Mouse (Mus musculus): ENCODE results near the gene Thop1. TPM values are rescaled to one million over a fixed set of nuclear protein-coding genes. Genes with fewer than 3 reads are reported as not detected.
"Not testable (repeated sequence)": the region's sequence is repeated elsewhere in the genome, so short reads cannot be mapped to it uniquely, and the experiment has no call there.

The Thop1 gene
- polyA plus RNA-seq, 1 experiment from 2014 or later, result 113 TPM

DNA sequence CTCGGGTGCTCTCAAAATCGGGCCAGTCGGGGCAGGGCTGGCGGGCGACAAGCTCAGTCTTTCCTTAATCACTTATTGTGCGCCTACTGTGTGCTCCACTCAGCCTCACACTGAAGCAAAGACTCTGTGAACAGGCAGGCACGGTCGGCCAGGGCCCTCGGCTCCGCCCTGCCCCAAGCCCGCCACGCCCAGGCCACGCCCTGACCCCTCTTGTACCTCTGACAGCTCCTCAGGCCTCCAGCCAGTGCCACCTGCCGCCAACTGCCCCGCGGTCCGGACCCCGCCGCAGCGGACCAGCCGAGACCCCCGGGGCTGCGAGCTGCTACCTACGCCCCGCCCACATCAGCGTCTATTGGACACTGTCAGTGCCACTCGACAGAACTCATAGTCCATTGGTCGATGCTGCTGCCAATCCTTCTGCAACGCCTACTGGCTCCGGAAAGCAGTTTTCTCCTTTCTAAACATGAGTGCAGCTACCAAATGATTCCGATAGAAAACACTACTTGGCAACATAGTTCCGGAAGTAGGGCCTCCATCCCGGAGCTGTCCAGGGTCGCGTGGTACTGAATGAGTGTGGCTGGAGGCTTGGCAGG, 32.8 kb upstream of the Thop1 start, which contains the start of gene Slc39a3:
TSS of gene Slc39a3 (minus strand) at position 439 of the 593 bp plus-strand sequence.
- peak within 1 kb of the TSS; percentile 72 for H3K4me3 ChIP-seq
- H3K27me3 ChIP-seq (ENCODE audit: low read depth, poor library complexity, severe bottlenecking), result no peaks in the 10 kb centered on the region
- H3K27ac ChIP-seq, result peak within 1 kb of the TSS; percentile 76
- WGBS, result under 1% methylated on average over 35 of the region's 35 CpGs
- H3K9me3 ChIP-seq (replicated peaks), result no peaks in the 10 kb centered on the region
- no peaks in the 10 kb centered on the region for H3K36me3 ChIP-seq
- peak; percentile 97 for DNase-seq (ENCODE audit: low spot score)
- H3K4me1 ChIP-seq, result peaks cover 9% of the 10 kb centered on the region

DNA sequence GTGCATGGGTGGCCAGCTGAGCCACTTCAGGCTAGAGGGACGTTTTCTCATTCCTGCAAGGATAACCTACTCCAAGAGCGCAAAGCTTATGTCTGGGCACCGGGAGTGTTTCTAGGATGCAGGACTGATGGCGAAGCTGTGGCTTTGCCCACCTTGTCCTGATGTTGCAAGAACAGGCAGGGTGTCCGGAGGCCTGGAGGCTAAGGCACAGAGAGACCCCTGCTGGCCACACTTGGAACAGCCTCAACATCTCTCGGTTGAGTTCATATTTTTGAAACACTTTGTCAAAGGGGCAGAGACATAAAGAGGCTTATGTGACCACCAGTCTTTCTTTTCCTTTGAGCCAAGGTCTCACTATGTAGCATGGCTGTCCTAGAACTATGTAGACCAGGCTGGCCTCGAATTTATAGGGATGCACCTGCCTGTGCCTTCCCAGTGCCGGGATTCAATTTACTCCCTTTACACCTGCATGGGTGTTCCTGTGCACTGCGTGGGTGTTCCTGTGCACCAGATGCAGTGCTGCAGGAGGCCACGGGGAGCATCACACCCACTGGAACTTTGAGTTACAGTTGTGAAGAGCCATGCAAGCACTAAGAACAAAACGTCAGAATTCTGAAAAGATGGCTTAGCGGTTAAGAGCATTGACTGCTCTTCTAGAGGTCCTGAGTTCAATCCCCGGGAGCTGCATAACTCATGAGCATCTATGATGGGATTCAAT, 28.2 kb upstream of the Thop1 start:
- DNase-seq (ENCODE audit: low spot score), result peak; percentile 79
- 34% methylated on average over 13 of the region's 13 CpGs for whole genome bisulfite sequencing
- no peak overlapping the region for H3K4me3 ChIP-seq
- peaks cover 44% of the 10 kb centered on the region for H3K36me3 ChIP-seq
- H3K27ac ChIP-seq, result no peak overlapping the region
- peaks cover 9% of the 10 kb centered on the region for H3K4me1 ChIP-seq
- no peaks in the 10 kb centered on the region for H3K9me3 ChIP-seq (replicated peaks)
- no peaks in the 10 kb centered on the region for H3K27me3 ChIP-seq (ENCODE audit: low read depth, poor library complexity, severe bottlenecking)

DNA sequence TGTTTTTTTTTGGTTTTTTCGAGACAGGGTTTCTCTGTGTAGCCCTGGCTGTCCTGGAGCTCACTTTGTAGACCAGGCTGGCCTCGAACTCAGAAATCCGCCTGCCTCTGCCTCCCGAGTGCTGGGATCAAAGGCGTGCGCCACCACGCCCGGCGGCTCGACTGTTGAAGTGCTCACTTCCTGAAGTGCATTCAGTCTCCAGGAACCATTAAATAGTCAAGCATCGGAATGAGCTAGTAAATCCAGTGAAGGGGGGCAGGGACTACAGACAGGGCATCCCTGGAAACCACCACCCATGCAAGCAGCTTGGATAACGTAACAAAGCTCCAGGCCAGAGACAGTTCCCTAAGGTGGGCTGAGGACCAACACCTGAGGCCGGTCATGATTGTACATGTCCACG, 24.6 kb upstream of the Thop1 start:
- WGBS, result 95% methylated on average over 14 of the region's 14 CpGs
- not testable (repeated sequence) for H3K4me3 ChIP-seq; H3K4me1 ChIP-seq; DNase-seq (ENCODE audit: low spot score); H3K27ac ChIP-seq; H3K27me3 ChIP-seq (ENCODE audit: low read depth, poor library complexity, severe bottlenecking); H3K9me3 ChIP-seq (replicated peaks)
- H3K36me3 ChIP-seq, result peaks cover 80% of the 10 kb centered on the region

DNA sequence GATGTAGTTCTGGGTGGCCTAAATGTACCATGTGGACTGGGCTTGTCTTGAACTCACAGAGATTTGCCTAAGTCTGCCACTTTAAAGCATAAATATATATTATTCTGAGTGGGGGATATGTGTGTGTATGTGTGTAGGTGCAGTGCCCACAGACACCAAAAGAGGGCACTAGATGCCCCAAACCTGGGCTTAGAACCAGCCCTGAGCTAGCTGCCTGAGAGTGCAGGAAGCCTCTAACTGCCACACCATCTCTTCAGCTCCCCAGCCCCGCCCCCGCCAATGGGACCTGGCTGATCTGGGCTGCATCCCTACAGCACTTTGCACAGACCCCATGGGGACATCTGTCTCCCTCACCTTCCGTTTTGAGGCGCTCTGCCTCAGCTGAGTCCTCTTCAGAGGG, 19.2 kb upstream of the Thop1 start:
- Histone ChIP-seq H3K36me3 (peaks cover 99% of the 10 kb centered on the region), H3K27ac (no peak overlapping the region), H3K9me3 (replicated peaks) (no peaks in the 10 kb centered on the region), H3K4me1 (no peaks in the 10 kb centered on the region), H3K27me3 (ENCODE audit: low read depth, poor library complexity, severe bottlenecking) (no peaks in the 10 kb centered on the region), H3K4me3 (no peak overlapping the region)
- WGBS, result 94% methylated on average over 4 of the region's 4 CpGs
- no peak for DNase-seq (ENCODE audit: low spot score)

DNA sequence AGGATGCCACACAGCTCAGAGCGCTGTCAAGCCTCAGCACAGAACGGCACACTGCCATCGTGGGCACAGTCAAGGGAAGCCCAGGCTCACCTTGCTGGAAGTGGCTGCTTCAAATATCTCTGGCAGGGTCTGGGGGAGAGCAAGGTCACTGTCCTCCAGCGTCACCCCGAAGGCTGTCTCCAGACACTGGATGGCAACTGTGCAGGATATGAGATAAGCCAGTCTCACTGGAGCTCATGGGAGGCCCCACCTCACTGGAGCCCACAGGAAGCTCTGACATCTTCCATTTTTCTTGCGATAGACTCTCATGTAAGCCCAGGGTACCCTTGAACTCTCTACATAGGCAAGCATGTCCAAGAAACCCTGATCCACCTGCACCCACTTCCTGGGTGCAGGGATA, 18.7 kb upstream of the Thop1 start:
- Histone ChIP-seq H3K4me3 (no peak overlapping the region), H3K27ac (no peak overlapping the region), H3K36me3 (peaks cover 97% of the 10 kb centered on the region), H3K4me1 (no peaks in the 10 kb centered on the region), H3K9me3 (replicated peaks) (no peaks in the 10 kb centered on the region), H3K27me3 (ENCODE audit: low read depth, poor library complexity, severe bottlenecking) (no peaks in the 10 kb centered on the region)
- no peak for DNase-seq (ENCODE audit: low spot score)
- 91% methylated on average over 6 of the region's 6 CpGs for WGBS

DNA sequence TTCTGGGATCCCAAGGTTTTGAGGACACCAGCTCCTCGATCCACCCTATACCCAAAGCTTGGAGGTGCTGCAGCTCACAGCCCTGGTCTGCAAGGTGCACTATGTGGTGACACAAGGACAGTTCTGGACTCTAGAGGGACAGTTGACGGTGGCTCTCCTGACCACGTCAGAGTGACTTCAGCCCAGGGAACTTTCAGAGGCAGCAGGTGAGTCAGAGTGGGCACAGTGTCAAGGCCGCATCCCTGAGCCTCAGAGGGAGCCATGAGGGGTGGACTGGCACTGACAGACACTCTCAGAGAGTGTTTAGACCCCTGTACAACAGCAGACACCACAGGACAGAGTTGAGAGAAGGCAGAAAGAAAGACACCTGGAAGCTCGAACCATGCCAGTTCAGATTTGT, 17.3 kb upstream of the Thop1 start:
- 0 out of 2 replicates have a peak, but pooled peaks cover 9% of the 10 kb centered on the region for H3K4me1 ChIP-seq
- peaks cover 96% of the 10 kb centered on the region for H3K36me3 ChIP-seq
- H3K27me3 ChIP-seq (ENCODE audit: low read depth, poor library complexity, severe bottlenecking), result no peaks in the 10 kb centered on the region
- H3K27ac ChIP-seq, result no peak overlapping the region
- WGBS, result 95% methylated on average over 5 of the region's 5 CpGs
- H3K9me3 ChIP-seq (replicated peaks), result no peaks in the 10 kb centered on the region
- no peak overlapping the region for H3K4me3 ChIP-seq
- no peak for DNase-seq (ENCODE audit: low spot score)

DNA sequence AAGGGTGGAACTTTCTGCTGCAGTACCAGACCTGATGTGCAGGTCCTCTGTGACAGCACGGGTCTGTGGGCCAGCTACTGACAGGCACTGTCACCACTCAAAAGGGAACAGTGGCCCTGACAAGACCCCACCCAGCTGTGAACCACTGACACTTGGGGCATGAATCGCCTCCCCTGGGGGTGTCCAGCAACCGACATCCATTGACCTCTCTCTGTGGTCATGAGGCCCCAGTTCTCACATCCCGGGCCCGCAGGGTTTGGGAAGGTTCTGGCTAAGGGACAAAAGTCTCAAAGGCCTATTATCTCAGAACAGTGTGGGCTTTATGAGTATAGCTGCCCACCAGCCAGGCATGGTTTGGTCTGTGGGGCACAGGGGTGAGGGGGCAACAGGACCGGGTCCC, 14.7 kb upstream of the Thop1 start:
- no peak overlapping the region for H3K27ac ChIP-seq
- 89% methylated on average over 6 of the region's 6 CpGs for WGBS
- DNase-seq (ENCODE audit: low spot score), result no peak
- H3K36me3 ChIP-seq, result peaks cover 79% of the 10 kb centered on the region
- no peak overlapping the region for H3K4me3 ChIP-seq
- H3K4me1 ChIP-seq, result peaks cover 28% of the 10 kb centered on the region
- H3K9me3 ChIP-seq (replicated peaks), result no peaks in the 10 kb centered on the region
- no peaks in the 10 kb centered on the region for H3K27me3 ChIP-seq (ENCODE audit: low read depth, poor library complexity, severe bottlenecking)

DNA sequence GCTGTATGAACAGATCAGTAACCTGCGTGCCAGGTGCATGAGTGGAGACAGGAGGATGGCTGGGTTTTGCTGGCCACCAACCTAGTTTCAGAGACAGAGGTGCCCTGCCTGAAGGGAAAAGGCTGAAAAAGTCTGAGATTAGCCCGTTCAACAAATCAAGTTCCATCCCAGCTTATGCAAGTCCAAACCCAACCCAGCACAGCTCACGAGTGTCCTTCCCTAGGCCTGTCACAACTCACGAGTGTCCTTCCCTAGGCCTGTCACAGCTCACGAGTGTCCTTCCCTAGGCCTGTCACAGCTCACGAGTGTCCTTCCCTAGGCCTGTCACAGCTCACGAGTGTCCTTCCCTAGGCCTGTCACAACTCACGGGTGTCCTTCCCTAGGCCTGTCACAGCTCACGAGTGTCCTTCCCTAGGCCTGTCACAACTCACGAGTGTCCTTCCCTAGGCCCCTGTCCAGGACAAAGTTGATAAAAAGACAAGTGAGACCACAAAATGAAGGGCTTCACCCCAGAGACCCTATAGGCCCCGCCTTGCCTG, 14.0 kb upstream of the Thop1 start:
- H3K4me1 ChIP-seq, result peaks cover 28% of the 10 kb centered on the region
- not testable (repeated sequence) for DNase-seq (ENCODE audit: low spot score); H3K4me3 ChIP-seq; H3K27ac ChIP-seq; H3K9me3 ChIP-seq (replicated peaks); H3K27me3 ChIP-seq (ENCODE audit: low read depth, poor library complexity, severe bottlenecking)
- peaks cover 72% of the 10 kb centered on the region for H3K36me3 ChIP-seq
- WGBS, result 89% methylated on average over 11 of the region's 11 CpGs

DNA sequence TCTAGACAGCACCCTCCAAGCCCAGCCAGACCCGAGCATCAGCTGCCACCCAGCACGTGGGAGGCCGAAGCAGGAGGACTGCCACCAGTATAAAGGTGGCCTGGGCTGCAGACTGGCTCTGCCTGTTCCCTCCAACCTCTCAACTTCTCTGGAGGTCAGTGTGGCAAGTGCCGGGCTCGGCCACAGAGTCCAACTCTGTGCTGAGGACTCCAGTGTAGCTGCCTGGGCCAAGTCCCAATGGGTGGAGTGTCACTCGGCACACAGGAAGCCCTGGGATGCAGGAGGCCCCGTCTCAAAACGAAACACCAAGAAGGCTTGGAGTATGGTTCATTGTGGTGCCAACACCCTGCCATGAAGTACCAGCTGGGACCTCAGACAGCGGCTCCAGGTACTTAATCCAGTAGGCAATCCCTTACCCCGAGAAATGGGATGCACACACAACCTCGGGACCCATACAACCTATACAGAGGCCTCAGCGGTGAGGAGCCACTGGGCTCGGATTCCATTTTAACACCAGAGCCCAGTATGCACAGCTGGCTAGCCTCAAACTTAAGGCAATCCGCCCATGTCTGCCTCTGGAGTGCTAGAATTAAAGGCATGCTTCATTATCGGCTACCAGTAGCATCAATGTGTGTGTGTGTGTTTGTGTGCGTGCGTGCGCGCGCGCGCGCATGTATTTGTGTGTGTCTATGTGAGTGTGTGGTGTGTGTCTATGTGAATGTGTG, 12.3 kb upstream of the Thop1 start:
- 95% methylated on average over 23 of the region's 23 CpGs for WGBS
- Histone ChIP-seq H3K4me3 (no peak overlapping the region), H3K27ac (no peak overlapping the region)

DNA sequence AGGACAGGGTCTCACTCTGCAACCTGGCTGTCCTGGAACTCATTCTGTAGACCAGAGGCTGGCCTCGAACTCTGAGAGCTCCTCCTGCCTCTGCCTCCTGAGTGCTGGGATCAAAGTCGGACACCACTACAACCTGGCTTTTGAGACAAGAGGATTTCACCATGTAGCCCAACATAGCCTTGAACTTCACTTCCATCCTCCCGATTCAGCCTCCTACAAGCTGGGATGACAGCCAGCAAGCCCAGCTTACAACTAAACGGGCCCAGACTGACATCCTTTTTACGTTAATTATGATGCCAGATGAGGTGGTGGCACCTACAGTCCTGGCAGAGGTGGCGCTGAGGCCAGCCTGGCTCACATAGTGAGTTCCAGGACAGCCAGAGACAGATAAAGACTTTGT, 10.9 kb upstream of the Thop1 start:
- Histone ChIP-seq H3K4me1 (peaks cover 28% of the 10 kb centered on the region), H3K4me3 (peak overlapping the region; percentile 70), H3K9me3 (replicated peaks) (no peaks in the 10 kb centered on the region), H3K27me3 (ENCODE audit: low read depth, poor library complexity, severe bottlenecking) (no peaks in the 10 kb centered on the region), H3K27ac (no peak overlapping the region), H3K36me3 (peaks cover 42% of the 10 kb centered on the region)
- 92% methylated on average over 6 of the region's 6 CpGs for WGBS
- no peak for DNase-seq (ENCODE audit: low spot score)

More for the DNA sequence above, 12.3 kb upstream of the Thop1 start:
- H3K4me1 ChIP-seq, result peaks cover 28% of the 10 kb centered on the region
- H3K27me3 ChIP-seq (ENCODE audit: low read depth, poor library complexity, severe bottlenecking), result no peaks in the 10 kb centered on the region
- DNase-seq (ENCODE audit: low spot score), result no peak
- H3K36me3 ChIP-seq, result peaks cover 55% of the 10 kb centered on the region
- H3K9me3 ChIP-seq (replicated peaks), result no peaks in the 10 kb centered on the region

DNA sequence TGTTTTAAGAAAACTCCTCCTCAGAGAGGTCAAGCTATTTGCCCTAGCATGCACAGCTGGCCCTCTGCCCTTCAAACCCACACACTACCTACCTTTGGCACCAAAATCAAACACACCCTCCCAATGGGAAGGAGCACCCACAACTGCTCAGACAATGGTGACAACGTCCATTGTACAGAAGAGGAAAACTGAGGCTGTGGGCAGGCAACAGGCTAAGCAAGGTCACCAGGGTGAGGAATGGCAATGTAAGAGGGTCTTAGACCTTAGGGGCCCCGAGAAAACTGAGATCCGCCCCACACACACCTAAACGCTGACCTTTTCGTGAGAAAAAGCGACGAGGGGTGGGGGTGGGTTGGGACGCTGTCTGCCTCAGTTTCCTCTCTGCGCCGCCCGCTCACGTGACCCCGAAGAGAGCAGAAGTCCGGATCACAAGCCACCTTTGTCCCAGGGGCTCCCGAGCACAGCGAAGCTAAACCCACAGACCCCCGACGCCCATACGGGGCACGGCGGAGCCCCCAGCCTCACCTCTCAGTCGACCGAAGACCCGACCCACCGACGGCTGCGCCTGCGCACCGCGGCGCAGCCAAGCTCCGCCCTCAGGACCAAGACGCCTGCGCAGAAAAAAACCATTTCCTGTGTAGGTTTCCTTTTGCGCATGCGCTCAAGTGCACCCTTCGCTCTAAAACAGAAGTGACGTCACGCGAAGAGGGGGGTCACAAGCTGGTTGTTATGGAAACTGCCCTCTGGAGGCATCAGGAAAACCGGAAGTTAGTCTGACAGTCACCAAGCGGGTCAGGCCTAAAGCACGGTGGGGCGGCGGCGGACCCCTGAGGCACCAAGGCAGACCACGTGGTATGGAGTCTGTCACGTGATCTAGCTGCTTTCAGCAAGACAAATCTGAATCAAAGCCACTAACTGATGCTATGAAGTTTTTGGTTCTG, 10.0 kb upstream of the Thop1 start, which contains the start of gene Sgta:
TSS of gene Sgta (minus strand) at position 579 of the 941 bp plus-strand sequence.
- H3K27ac ChIP-seq, result peak within 1 kb of the TSS; percentile 87
- peaks cover 28% of the 10 kb centered on the region for H3K4me1 ChIP-seq
- H3K36me3 ChIP-seq, result peaks cover 33% of the 10 kb centered on the region
- no peaks in the 10 kb centered on the region for H3K27me3 ChIP-seq (ENCODE audit: low read depth, poor library complexity, severe bottlenecking)
- no peaks in the 10 kb centered on the region for H3K9me3 ChIP-seq (replicated peaks)
- WGBS, result under 1% methylated on average over 48 of the region's 48 CpGs
- DNase-seq (ENCODE audit: low spot score), result peak; percentile 97
- peak within 1 kb of the TSS; percentile 70 for H3K4me3 ChIP-seq

DNA sequence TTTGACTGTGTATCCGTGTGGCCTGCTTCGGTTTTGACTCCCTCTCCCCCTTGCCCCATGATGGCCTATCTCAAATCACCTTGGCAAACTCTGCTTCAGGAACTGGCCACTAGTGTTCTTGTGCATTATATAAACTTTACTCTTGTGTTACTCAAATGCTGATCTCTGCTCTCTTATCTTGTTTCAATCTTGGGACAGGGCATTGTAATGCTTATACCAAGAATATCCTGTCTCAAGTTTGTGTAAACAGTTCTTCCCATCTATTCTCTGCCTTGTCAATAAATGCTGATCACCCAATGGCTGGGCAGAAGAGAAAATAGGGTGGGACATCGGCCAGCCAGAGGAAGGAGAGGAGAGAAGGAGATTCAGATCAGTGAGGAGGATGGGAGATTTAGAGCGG, 7.1 kb upstream of the Thop1 start:
- Histone ChIP-seq H3K27ac (no peak overlapping the region), H3K4me3 (no peak overlapping the region), H3K4me1 (peaks cover 19% of the 10 kb centered on the region), H3K27me3 (ENCODE audit: low read depth, poor library complexity, severe bottlenecking) (no peaks in the 10 kb centered on the region), H3K9me3 (replicated peaks) (no peaks in the 10 kb centered on the region), H3K36me3 (peaks cover 7% of the 10 kb centered on the region)
- DNase-seq (ENCODE audit: low spot score), result no peak
- WGBS, result 71% methylated on average over 4 of the region's 4 CpGs

All from limb, embryonic 10.5 days (tissue).